Mouse (Mus musculus) ovary, postnatal 36 days (tissue): ENCODE results near the gene 1700088E04Rik.

Experiments used
- DNase-seq: peaks from one replicate; pipeline ENCODE4 v3.0.0; 2022; ENCODE audit warnings: low spot score, mixed read lengths

The 1700088E04Rik gene

DNA sequence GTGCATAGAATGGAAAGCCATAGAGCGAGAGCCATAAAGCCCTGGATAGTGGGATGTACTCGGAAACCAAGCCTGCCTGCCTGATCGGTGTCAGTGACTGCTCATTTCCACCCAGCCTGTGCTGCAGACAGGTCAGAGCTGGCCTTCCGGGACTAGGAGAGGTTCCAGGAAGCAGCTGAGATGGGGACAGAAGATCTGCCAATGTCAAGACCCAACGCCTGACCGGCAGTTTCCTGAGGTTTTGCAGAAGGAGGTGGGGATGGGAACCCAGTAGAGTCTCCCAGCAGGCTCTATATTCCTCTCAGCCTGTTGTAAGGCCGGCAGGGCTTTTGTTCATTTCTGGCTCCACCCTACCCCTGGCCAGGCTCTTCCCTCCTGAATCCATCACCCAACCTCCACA is 42.2 kb downstream of the 1700088E04Rik start:
- no peak for DNase-seq

GRCm38 (mm10) chr15:79098220-79098619 is 42.8 kb downstream of the 1700088E04Rik start:
- DNase-seq, result no peak

- DNase-seq, result peak; percentile 60
These were observed 43.4 kb downstream of the 1700088E04Rik start for GRCm38 (mm10) chr15:79097611-79098025.

- DNase-seq, result no peak
These were observed 43.9 kb downstream of the 1700088E04Rik start for GRCm38 (mm10) chr15:79097135-79097534.

- no peak for DNase-seq
These were observed 44.5 kb downstream of the 1700088E04Rik start for GRCm38 (mm10) chr15:79096556-79096955.

- no peak for DNase-seq
These were observed 45.6 kb downstream of the 1700088E04Rik start for GRCm38 (mm10) chr15:79095483-79095882.

GRCm38 (mm10) chr15:79093083-79093839 is 47.8 kb downstream of the 1700088E04Rik start:
- no peak for DNase-seq

DNA sequence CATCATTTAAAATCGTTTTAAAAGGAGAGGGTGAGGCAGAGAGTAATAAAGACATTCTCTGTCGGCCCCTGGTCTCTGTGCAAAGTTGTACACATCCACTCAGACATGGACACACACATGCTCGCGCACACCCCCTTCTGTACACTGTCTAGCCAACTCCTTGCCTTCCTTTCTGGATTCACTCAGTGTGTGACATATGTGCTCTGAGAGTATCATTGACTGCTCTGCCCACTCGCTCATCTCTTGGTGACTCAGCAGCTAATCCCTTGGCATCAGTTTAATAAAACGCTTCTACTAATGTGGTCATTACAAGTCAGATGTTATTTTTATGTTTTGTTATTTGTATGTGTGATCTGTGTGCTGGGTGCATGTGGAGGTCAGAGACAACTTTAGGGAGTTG is 48.8 kb downstream of the 1700088E04Rik start:
- no peak for DNase-seq

- DNase-seq, result no peak
These were observed 61.5 kb downstream of the 1700088E04Rik start for GRCm38 (mm10) chr15:79079567-79079966.
